ENCODE assay signal across 23 mouse cellular contexts in the genomic region with DNA sequence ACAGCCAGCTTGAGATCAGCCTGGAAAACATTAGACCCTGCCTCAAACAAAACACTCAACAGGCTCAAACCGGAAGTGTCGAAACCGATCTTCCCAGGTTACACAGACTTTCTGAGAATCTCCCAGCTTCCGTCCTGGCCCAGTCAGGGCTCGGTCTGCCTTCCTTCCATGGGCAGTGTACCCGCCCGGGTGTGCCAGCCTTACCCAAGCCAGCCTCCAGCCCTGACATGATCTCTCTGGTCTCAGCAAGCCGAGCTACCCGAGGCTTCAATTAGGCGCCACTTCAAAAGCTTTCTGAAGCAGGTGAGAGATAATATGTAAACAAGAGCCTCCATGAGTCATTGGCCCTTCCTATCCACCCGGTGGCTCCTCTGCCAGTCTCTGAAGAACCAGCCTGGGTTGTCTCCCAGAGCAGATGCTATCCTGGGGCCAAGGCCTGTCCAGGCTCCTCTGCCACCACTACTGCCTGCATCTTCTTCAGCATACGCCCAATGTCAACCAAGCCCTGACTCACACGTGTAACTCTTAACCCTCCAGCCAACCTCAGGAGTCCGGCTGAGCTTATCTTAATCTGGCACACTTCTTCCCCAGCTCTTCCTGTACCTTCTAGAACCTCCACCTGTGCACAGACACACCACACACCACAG. TPM values are rescaled to one million over a fixed set of nuclear protein-coding genes. Genes with fewer than 3 reads are reported as not detected.
"Had no signal": no experiment of that assay in that cellular context is flagged by ENCODE, and none has a peak within 500 bp of the region (broad histone marks: within the 10 kb centered on the region; RNA-seq: fewer than 3 reads in every experiment).

No protein-coding gene starts in this region.

- DNase-seq: kidney, adult 2 months; layer of hippocampus, postnatal 36 days; lung, adult 2 months; lung, postnatal 36 days; right cerebral cortex, adult 18-20 months; right cerebral cortex, postnatal 25 days; thymus, adult 2 months; thymus, postnatal 25 days had no signal

- H3K4me2 ChIP-seq: limb, embryonic 12.5 days; midbrain, embryonic 12.5 days had no signal

- H3K4me3 ChIP-seq: limb, embryonic 12.5 days; midbrain, embryonic 12.5 days had no signal

- H3K27ac ChIP-seq: limb, embryonic 12.5 days; liver, embryonic 14.5 days; midbrain, embryonic 12.5 days had no signal

- H3K9ac ChIP-seq: limb, embryonic 12.5 days; liver, embryonic 14.5 days; midbrain, embryonic 12.5 days had no signal

- H3K36me3 ChIP-seq: limb, embryonic 12.5 days; midbrain, embryonic 12.5 days had no signal

- H3K9me3 ChIP-seq: midbrain, embryonic 12.5 days had no signal

- ATAC-seq: intestine, embryonic 16.5 days; lung, postnatal 0 days; midbrain, embryonic 16.5 days had no signal

RNA-seq across cellular contexts. Expression of gene Lbx1, which starts 25.7 kb away (rescaled TPM):
- total RNA-seq: layer of hippocampus, postnatal 36 days; left cerebral cortex, adult 8-10 months; left cerebral cortex, postnatal 25 days; megakaryocyte, adult 5-6 weeks had no signal
- polyA plus RNA-seq: intestine, embryonic 16.5 days; kidney, embryonic 16.5 days; liver, adult 2 months; liver, embryonic 14.5 days; lung, postnatal 0 days; small intestine, adult 2 months; testis, adult 2 months; thymus, adult 2 months had no signal

RNA-seq across cellular contexts. Expression of gene Tlx1, which starts 59.4 kb away (rescaled TPM):
- total RNA-seq: layer of hippocampus, postnatal 36 days; left cerebral cortex, adult 8-10 months; left cerebral cortex, postnatal 25 days; liver, adult 2 months; megakaryocyte, adult 5-6 weeks had no signal
- polyA plus RNA-seq: intestine, embryonic 16.5 days; kidney, adult 2 months; kidney, embryonic 16.5 days; lung, adult 2 months; lung, postnatal 0 days; midbrain, embryonic 16.5 days; neural tube, embryonic 14.5 days; small intestine, adult 2 months; urinary bladder, adult 2 months had no signal
